Mouse (Mus musculus): ENCODE measurements around the gene Plk5. TPM values are rescaled to one million over a fixed set of nuclear protein-coding genes. Genes with fewer than 3 reads are reported as not detected.
A peak's percentile ranks its signal among the peaks of the same experiment; 100 is the strongest.

Gene Plk5
- total and polyA plus RNA-seq, 3 experiments: 0.50 to 2.7 (median 0.63) TPM

DNA sequence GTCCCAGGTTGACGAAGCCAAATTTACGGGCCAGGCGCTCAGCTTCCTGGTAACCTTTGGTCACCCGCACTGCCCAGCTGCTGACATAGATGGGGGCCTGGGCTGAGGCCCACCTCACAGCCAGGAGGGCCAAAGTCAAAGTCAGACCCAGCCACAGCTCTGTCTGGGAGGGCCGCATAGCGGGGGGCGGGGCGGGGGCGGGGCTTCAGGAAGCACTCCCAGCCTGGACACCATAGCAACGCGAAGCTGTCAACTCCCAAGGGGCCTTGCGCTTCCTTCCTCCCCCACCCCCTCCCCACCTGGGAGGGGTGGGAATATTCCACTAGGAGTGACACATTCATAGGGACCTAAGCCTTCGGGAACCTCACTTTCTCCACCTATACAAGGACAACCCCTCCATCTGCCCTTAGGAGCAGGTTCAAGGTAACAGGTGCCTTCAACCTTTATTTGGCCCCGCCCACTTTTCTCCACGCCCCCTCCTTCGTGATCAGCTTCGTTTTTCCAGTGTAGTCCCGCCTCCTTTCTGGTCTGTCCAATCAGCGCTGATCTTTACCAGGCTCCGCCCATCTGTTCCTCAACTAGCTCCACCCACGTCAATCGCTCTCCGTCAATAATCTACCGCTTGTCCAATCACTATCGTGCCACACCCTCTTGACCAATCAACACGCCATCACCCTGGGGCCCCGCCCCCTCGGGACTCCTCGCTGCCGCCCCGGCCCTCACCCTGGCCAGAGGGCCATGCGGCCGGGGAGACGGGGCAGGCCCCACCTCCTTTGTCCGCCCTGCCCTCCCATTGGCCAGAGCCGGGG is 26.8 kb upstream of the Plk5 start, which contains the start of the genes Pcsk4 and Reep6:
Gene Pcsk4, minus strand, starts transcription at position 226 of the 809 bp plus-strand sequence.
Gene Reep6, plus strand, starts transcription at position 681 of the 809 bp plus-strand sequence.
- 9% methylated on average over 36 of the region's 36 CpGs for WGBS
- DNase-seq: peak; percentile 89 to 94
- Histone ChIP-seq H3K36me3 (ENCODE audit: control insufficient read depth, insufficient read depth, low read length) (no peaks in the 10 kb centered on the region), H3K4me1 (ENCODE audit: control insufficient read depth, insufficient read depth, low read length) (no peaks in the 10 kb centered on the region), H3K4me3 (peak within 1 kb of the TSS; percentile 54), H3K79me2 (replicated peaks; ENCODE audit: control insufficient read depth, insufficient read depth, low read length) (no peaks in the 10 kb centered on the region), H3K9ac (ENCODE audit: low read depth, low read length) (peak within 1 kb of the TSS; percentile 28), H3K27ac (no peak within 1 kb of the TSS), H3K27me3 (ENCODE audit: control insufficient read depth, insufficient read depth, low read length) (no peaks in the 10 kb centered on the region)
- intact Hi-C loops (cut with DNase I): loop anchor here (10.0 kb wide), 1 partner anchor 155 kb away; the partner anchor contains the start of genes 1600002K03Rik and Efna2
- TF ChIP-seq POLR2A (IDR thresholded peaks at IDR 0.05; ENCODE audit: insufficient read depth, low read depth, low read length): no peak
- TF ChIP-seq EP300 (IDR thresholded peaks at IDR 0.05; ENCODE audit: insufficient read depth, low read depth, low read length): no peak
- no peak for TF ChIP-seq CTCF (IDR thresholded peaks at IDR 0.05)

DNA sequence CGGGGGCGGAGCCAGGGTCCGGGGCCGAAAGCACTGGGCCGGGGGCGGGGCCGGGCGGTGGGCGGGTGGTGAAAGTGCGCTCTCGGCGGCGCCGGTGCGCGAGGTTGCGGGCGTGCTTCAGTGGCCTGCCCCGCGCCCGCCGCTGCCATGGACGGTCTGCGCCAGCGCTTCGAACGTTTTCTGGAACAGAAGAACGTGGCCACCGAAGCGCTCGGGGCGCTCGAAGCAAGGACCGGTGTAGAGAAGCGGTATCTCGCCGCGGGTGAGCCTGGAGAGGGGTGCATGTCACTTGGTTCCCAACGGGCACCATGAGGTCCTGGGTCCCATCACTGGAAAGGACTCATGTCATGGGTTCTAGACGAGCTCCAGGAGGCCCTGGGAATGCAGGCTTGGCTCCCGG is 26.2 kb upstream of the Plk5 start:
- no peak for DNase-seq
- no peak overlapping the region for H3K27ac ChIP-seq
- no peaks in the 10 kb centered on the region for H3K4me1 ChIP-seq (ENCODE audit: control insufficient read depth, insufficient read depth, low read length)
- WGBS: 2% methylated on average over 39 of the region's 41 CpGs
- H3K36me3 ChIP-seq (ENCODE audit: control insufficient read depth, insufficient read depth, low read length): no peaks in the 10 kb centered on the region
- peak overlapping the region; percentile 28 for H3K9ac ChIP-seq (ENCODE audit: low read depth, low read length)
- intact Hi-C loops (cut with DNase I): no loop called here
- peak overlapping the region; percentile 54 for H3K4me3 ChIP-seq
- no peaks in the 10 kb centered on the region for H3K79me2 ChIP-seq (replicated peaks; ENCODE audit: control insufficient read depth, insufficient read depth, low read length)
- no peaks in the 10 kb centered on the region for H3K27me3 ChIP-seq (ENCODE audit: control insufficient read depth, insufficient read depth, low read length)
- TF ChIP-seq EP300 (IDR thresholded peaks at IDR 0.05; ENCODE audit: insufficient read depth, low read depth, low read length): no peak
- no peak for TF ChIP-seq POLR2A (IDR thresholded peaks at IDR 0.05; ENCODE audit: insufficient read depth, low read depth, low read length)
- 0 out of 2 replicates have a peak, but pooled peaks have one; percentile 5 for TF ChIP-seq CTCF (IDR thresholded peaks at IDR 0.05)

DNA sequence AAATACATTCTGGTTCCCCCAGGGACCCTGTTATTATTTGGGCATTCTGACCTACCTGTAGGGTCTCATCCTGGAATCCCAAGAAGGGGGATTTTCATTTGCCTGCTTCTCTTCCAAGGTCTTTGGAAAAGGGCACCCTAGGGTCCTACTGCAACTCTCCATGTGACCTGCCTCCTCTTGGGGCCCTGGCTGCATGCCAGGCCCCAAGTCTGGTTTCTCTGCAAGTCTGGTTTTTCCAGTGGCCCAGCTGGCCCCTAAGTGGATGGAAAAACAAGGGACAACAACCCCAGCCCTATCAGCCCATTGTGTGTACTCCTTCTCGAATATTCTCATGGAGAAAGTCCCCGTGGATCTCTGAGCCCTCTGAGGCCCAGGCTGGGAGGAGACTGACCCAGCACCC is 25.4 kb upstream of the Plk5 start:
- H3K36me3 ChIP-seq (ENCODE audit: control insufficient read depth, insufficient read depth, low read length): no peaks in the 10 kb centered on the region
- no peak for TF ChIP-seq EP300 (IDR thresholded peaks at IDR 0.05; ENCODE audit: insufficient read depth, low read depth, low read length)
- TF ChIP-seq POLR2A (IDR thresholded peaks at IDR 0.05; ENCODE audit: insufficient read depth, low read depth, low read length): no peak
- no peak for TF ChIP-seq CTCF (IDR thresholded peaks at IDR 0.05)
- H3K27ac ChIP-seq: no peak overlapping the region
- H3K27me3 ChIP-seq (ENCODE audit: control insufficient read depth, insufficient read depth, low read length): no peaks in the 10 kb centered on the region
- H3K79me2 ChIP-seq (replicated peaks; ENCODE audit: control insufficient read depth, insufficient read depth, low read length): no peaks in the 10 kb centered on the region
- DNase-seq: no peak
- no peak overlapping the region for H3K9ac ChIP-seq (ENCODE audit: low read depth, low read length)
- H3K4me1 ChIP-seq (ENCODE audit: control insufficient read depth, insufficient read depth, low read length): no peaks in the 10 kb centered on the region
- no peak overlapping the region for H3K4me3 ChIP-seq
- 49% methylated on average over 2 of the region's 2 CpGs for WGBS
- intact Hi-C loops (cut with DNase I): no loop called here

DNA sequence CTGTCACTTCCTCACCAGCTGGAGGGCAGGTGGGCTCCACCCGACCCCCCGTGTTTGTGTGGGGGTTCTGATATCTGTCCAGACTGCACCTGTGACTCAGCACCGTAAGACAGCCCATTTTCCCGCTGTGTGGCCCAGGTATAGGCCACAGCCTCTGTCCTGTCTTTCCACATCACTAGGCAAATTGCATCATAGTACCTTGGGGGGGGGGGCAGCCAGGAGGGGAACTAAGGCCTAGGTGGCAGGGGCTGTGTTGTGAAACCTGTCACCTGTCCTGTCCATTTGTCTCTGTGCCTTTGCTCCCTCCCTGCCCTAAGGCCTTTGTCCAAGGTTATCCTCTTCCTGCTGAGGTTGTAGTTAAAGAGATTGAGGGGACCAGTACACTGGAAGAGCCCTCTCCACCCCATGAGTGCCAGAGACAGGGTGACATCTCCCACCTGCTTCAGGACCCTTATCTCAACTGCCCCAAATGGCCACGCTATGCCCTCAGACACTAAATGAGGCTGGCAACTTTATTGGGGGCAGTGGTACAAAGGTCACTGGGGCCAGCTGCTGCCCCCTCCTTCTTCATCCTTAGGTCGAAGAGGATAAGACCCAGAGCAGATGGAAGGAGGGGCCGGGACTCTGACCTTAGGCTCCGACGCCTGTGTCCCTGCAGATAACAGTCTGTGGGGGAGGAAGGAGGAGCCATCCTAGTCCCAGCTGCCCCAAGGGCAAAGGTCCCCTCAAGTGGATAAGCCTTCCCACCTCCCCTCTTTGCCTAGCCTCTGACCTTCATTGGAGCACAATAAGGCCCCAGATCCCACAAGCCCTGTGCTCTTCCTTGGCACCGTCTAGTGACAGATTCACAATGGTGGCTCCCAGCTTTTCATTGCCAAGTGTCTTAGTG is 24.4 kb upstream of the Plk5 start:
- no peak overlapping the region for H3K4me3 ChIP-seq
- TF ChIP-seq POLR2A (IDR thresholded peaks at IDR 0.05; ENCODE audit: insufficient read depth, low read depth, low read length): no peak
- TF ChIP-seq CTCF (IDR thresholded peaks at IDR 0.05): no peak
- no peak for TF ChIP-seq EP300 (IDR thresholded peaks at IDR 0.05; ENCODE audit: insufficient read depth, low read depth, low read length)
- no peak overlapping the region for H3K9ac ChIP-seq (ENCODE audit: low read depth, low read length)

DNA sequence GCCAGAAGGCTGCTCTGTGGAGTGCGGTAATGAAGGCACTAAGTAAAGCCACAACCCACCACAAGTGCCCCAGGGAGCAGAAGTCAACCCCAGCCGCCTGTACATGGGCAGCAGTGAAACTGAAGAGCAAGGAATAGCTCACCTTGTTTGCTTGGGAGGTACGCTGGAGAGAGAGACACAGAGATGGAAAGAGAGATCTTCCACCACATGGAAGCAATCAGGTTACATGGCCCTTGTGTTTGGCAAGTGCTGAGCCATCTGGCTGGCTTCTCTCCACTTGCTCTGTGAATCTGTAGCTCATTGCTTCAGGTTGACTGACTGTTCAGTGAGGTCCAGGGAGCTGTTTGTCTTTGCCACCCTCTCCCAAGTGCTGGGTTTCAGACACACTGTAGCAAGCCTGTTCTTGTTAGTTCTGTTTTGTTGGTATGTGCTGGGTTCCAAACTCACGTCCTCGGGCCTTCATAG is 23.7 kb upstream of the Plk5 start:
- TF ChIP-seq POLR2A (IDR thresholded peaks at IDR 0.05; ENCODE audit: insufficient read depth, low read depth, low read length): no peak
- TF ChIP-seq EP300 (IDR thresholded peaks at IDR 0.05; ENCODE audit: insufficient read depth, low read depth, low read length): no peak
- TF ChIP-seq CTCF (IDR thresholded peaks at IDR 0.05): no peak
- no peaks in the 10 kb centered on the region for H3K27me3 ChIP-seq (ENCODE audit: control insufficient read depth, insufficient read depth, low read length)
- no peak overlapping the region for H3K9ac ChIP-seq (ENCODE audit: low read depth, low read length)
- H3K79me2 ChIP-seq (replicated peaks; ENCODE audit: control insufficient read depth, insufficient read depth, low read length): no peaks in the 10 kb centered on the region
- no peaks in the 10 kb centered on the region for H3K4me1 ChIP-seq (ENCODE audit: control insufficient read depth, insufficient read depth, low read length)
- H3K27ac ChIP-seq: no peak overlapping the region
- no peak overlapping the region for H3K4me3 ChIP-seq
- no peak for DNase-seq
- intact Hi-C loops (cut with DNase I): no loop called here
- no peaks in the 10 kb centered on the region for H3K36me3 ChIP-seq (ENCODE audit: control insufficient read depth, insufficient read depth, low read length)
- 89% methylated on average over 5 of the region's 5 CpGs for WGBS

More for the DNA sequence above, 24.4 kb upstream of the Plk5 start:
- 64% methylated on average over 10 of the region's 10 CpGs for WGBS
- Histone ChIP-seq H3K27ac (no peak overlapping the region), H3K79me2 (replicated peaks; ENCODE audit: control insufficient read depth, insufficient read depth, low read length) (no peaks in the 10 kb centered on the region), H3K27me3 (ENCODE audit: control insufficient read depth, insufficient read depth, low read length) (no peaks in the 10 kb centered on the region), H3K36me3 (ENCODE audit: control insufficient read depth, insufficient read depth, low read length) (no peaks in the 10 kb centered on the region), H3K4me1 (ENCODE audit: control insufficient read depth, insufficient read depth, low read length) (no peaks in the 10 kb centered on the region)
- DNase-seq: no peak
- intact Hi-C loops (cut with DNase I): no loop called here

Data from heart, adult 2 months (tissue).